Mouse (Mus musculus) embryonic fibroblast, embryonic 13.5 days (primary cell): ENCODE measurements around the gene Dennd1c.

ENCODE experiments used
- CTCF ChIP-seq: IDR thresholded peaks from 2 replicates; pipeline ENCODE4 v1.5.1; 2011; ENCODE audit warnings: mild to moderate bottlenecking, control low read depth, low read length, moderate library complexity, borderline replicate concordance; ENCODE audit not compliant: insufficient read depth
- POLR2A ChIP-seq: IDR thresholded peaks from 2 replicates; pipeline ENCODE4 v1.6.1; 2011; ENCODE audit warnings: low read depth, mild to moderate bottlenecking, control low read depth, low read length, moderate library complexity

DNA sequence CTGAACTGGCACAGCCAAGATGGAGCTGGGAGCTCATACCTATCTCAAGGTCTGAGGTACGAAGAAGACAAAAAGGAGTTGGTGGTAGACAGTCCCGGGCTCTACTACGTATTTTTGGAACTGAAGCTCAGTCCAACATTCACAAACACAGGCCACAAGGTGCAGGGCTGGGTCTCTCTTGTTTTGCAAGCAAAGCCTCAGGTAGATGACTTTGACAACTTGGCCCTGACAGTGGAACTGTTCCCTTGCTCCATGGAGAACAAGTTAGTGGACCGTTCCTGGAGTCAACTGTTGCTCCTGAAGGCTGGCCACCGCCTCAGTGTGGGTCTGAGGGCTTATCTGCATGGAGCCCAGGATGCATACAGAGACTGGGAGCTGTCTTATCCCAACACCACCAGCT is 28.8 kb upstream of the Dennd1c start:
- TF ChIP-seq CTCF, result no peak
- TF ChIP-seq POLR2A, result no peak
